Mouse (Mus musculus) gastrocnemius, postnatal 4 days (tissue): ENCODE results near the gene Sptbn4. TPM values are rescaled to one million over a fixed set of nuclear protein-coding genes. Genes with fewer than 3 reads are reported as not detected.

Experiments
- DNase-seq, 2 experiments: peaks; one replicate each; pipeline ENCODE4 v3.0.0; 2021 to 2022; ENCODE audit warnings: low spot score in 2 of 2, mixed read lengths in 2 of 2
- total RNA-seq, 2 experiments: library from RNA; stranded (reverse); gene quantifications; 2 replicates each; pipeline ENCODE4 v1.2.3; 2021

Gene Sptbn4
- total RNA-seq, 2 experiments from 2014 or later, result 0.21 to 0.34 TPM

DNA sequence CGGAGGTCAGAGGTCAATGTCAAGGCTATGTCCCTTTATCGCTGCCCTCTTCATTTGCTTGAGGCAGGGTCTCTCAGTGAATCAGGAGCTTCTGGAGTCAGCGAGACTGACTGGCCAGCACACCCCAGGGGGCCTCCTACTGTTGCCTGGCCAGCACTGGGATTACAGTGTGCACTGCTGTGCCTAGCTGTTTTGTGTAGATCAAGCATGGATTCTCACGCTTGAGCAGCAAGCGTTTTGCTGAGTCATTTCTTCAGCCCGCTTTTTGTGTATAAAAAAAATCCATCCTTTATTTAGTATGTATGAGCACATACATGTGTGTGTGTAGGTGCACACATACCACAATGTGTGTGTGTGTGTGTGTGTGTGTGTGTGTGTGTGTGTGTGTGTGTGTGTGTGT lies 58.3 kb downstream of the Sptbn4 start:
- DNase-seq, result no peak

GRCm38 (mm10) chr7:27384731-27385130 lies 62.8 kb downstream of the Sptbn4 start:
- DNase-seq, result peak in 1 of 2 experiments; percentile 64

DNA sequence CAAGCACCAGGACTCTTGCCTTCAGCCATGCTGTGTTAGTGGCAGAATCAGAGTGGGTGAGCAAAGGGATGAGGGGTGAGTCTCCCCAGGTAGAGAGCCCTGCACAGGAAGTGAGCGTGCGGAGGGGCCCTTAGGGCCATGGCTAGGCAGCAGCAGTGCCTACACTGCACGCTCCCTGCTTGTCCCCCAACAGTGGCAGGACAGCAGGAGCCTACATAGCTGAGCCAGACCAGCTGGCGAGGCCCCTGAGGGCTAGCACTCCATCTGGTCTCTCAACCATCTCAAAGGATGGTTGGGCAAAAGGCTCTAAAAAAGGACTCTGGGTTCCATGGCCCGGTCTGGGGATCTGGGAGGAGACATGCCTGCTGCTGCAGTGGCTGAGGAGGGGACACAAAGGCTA lies 63.4 kb downstream of the Sptbn4 start:
- DNase-seq, result no peak

DNA sequence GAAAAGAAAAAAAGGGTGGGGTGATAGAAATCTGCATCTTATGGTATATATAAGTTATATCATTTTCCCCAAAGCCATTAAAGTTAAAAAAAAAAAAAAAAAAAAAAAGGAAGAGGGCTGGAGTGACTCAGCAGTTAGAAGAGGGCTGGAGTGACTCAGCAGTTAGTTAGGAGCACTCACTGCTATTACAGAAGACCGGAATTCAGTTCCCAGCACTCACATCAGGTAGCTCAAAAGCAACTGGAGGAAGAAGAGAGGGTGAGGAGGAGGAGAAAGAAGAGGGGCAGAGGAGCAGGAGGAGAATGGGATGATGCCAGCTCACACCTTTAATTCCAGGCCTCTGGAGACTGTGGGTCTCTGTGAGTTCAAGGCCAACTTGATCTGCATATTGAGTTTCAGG lies 64.3 kb downstream of the Sptbn4 start:
- no peak for DNase-seq

DNA sequence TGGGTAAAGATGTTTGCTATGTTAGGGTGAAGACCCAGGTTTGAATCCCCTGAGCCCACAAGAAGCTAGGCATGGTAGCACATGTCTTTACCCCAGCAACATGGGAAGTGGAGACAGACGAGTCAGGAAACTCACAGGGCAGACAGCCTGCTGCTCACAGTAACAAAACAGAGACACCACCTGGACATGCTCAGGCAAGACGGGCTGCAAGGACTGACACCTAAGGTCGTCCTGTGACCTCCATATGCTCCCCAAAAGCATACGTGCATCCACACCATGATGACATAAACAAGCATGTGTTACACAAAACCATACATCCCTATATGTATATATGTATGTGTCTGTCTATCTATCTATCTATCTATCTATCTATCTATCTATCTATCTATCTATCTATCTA lies 65.9 kb downstream of the Sptbn4 start:
- DNase-seq, result no peak

DNA sequence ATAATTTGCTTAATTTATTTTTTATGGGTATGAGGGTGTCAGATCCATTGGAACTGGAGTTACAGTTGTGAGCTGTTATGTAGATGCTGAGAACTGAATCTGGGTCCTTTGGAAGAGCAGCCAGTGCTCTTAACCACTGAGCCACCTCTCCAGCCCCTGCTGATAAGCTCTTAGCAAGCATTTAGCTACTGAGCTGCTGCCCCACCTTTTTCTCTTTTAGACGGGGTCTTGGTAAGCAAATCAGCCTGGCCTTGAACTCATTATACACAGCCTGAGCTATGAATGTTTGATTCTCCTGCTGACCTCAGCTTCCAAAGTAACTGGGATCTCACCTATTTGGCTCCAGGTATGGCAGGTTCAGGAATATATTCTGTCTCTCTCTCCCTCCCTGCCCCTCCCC lies 66.5 kb downstream of the Sptbn4 start:
- no peak for DNase-seq

- DNase-seq, result no peak
Measured at GRCm38 (mm10) chr7:27379836-27380235, 67.7 kb downstream of the Sptbn4 start.

DNA sequence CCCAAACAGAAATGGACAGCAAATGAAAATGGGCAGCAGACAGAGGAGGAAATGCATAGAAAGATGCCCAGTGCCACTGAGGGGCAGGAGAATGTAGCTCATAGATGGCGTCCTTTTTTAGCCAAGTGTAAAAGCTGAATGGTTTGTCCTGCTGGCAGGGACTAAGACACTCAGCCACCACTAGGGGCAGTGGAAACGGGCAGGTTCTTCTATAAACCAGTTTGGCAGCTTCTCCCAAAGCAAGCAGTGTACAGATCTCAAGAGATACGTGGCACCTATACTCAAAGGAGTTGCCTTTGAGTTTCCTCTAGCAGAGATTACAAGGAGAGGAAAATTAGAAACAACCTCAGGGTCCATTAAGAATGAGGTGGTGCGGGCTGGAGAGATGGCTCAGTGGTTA lies 69.1 kb downstream of the Sptbn4 start:
- DNase-seq, result no peak

DNA sequence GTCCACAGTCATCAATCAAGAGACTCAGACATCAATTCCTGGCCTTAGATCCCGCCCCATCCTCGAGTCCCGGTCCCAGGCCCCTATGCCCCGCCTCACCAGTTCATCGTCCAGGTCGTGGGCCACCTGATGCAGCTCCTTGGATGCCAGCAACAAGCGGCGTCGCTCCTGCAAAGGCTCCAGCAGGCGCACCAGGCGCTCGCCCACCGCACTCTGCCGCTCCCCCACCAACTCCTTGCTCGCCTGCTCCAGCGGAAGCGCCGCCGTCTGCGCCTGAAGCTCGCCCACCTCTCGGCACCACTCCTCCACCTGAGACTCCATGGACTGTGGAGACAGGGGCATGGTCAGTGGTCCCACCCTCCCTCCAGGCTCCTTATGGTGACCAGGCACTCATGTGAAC lies 72.2 kb downstream of the Sptbn4 start:
- no peak for DNase-seq

DNA sequence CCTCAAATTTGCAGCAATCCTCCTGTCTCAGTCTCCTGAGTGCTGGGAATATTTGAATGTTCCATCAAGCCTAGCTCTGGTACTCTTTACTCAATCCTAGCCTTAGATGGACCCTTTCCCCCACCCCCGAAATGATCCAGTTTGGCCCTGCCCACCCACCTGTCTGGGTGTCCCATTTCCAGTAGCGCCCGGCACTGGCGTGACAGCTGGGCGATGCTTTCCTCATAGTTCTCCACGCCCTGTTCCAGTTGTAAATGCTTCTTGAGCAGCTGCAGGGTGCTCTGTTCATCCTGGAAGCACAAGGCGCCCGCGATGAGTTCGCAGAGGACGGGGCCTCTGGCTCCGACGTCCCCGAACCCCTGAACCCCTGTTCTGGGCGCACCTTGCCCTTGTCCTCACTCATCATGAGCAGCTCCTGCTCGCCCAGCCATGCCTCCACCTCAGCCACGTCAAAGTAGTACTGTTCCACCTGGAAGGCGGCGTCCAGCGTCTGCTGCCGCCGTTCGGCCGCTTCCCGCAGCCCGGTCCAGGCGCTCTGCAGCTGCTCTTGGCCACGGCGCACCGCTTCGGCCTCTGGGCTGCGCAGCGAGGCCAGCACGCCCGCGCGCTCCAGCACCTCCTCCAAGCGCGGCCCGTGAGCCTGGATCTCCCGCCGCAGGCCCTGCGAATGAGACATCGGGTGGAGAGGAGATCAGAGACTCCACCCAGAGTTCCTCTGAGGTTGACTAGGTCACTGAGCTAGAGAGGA lies 75.6 kb downstream of the Sptbn4 start:
- DNase-seq, result peak in 1 of 2 experiments; percentile 42

GRCm38 (mm10) chr7:27369111-27369510 lies 78.4 kb downstream of the Sptbn4 start:
- no peak for DNase-seq

DNA sequence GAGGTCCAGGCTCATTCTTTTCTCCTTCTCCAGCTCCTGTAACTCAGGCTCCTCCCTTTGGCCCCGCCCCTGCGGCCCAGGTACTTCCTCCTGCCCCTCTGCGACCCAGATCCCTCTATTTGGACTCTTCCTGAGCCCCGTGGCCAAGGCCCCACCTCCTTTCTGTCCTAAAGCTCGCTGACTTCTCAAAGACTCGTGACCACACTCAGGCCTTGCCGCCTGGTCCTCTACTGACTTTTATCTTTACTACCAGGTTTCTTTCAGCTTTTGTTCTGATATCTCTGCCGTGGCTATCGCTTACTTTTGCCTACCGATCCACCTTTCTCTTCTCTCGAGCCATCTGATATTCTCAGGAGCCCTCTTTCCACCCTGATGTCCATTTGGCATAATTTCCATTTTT lies 79.5 kb downstream of the Sptbn4 start:
- DNase-seq, result no peak

- peak in 1 of 2 experiments; percentile 17 for DNase-seq
Measured at GRCm38 (mm10) chr7:27366082-27366844, 81.2 kb downstream of the Sptbn4 start.

DNA sequence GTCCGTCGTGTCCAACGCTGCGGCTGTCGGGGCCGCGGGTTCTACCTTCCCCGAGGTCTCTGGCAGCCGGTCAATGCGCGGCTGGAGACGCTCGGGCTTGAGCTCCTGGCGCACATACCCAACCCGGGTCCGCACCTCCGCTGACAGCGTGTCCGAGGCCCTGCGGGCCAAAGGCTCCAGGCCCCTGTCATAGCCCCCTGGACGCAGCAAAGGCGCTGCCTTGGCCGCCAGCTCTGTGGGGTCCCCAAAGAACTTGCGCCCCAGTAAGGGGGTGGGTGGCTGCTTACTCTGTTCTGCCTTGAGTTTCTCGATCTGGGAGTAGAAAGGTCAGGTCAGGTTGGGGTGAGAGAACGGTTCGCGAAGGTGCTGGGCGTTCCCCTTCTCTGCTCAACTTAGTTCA lies 83.1 kb downstream of the Sptbn4 start:
- no peak for DNase-seq

DNA sequence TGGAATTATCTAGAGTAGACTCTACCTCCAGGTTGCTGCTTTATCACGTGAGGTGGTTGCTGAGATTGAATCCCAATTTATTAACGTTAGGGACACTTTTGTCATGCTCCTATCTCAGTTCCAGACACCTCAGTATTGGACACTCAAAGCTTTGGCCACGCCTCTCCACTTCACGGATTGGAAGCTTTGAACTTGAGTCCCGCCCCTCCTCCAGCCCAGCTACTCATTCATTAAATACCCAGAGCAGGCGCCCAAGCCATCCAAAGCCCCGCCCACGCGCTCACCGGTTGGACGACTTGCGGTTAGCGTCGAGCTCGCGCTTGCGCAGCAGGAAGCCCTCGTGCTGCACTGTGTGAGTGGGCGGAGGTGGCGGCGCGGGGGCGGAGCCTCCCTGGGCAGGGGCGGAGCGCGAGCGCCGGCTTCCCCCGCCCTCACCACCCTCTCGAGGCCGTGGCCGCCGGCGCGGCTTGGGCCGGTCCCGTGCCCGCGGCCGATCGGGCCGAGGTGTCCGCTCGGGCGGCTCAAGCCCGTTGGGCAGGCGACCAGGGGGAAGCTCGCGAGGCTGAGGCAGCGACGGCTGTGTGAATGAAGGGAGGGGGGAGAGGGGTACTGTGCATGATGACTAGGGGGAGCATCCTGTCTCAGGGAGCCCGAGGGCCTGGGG lies 86.1 kb downstream of the Sptbn4 start:
- peak; percentile 94 to 98 for DNase-seq

GRCm38 (mm10) chr7:27360749-27361148 lies 86.7 kb downstream of the Sptbn4 start:
- no peak for DNase-seq

DNA sequence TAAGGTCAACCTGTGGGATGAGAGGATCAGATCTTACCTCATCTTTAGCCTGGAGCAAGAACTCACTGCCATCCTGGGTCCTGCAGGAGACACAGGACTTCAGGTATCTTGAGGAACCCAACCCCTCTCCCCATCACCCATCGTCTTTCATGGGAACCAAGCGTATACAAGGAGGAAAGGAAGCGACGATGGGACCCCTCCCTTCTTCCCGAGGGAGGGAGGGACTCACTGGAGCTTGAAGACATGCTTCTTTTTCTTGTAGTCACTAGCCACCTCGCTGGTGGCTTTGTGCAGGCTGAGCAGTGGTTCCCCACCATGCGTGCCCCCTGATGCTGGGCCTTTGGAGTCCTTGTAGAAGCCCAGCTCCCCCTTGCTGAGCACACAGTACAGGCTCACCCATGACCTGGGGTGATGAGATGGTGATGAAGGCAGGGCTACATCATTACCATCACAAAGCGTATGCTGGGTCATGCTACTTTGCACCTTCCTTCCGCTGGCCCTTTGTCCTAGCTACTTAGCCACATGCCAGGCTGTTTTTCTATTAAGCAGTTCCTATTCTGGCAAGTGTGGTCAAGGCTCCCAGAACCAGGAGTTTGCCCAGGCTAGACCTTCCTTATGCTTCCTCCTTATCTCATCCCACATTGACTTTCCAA lies 87.7 kb downstream of the Sptbn4 start:
- DNase-seq, result no peak

- no peak for DNase-seq
Measured at GRCm38 (mm10) chr7:27359162-27359561, 88.3 kb downstream of the Sptbn4 start.

DNA sequence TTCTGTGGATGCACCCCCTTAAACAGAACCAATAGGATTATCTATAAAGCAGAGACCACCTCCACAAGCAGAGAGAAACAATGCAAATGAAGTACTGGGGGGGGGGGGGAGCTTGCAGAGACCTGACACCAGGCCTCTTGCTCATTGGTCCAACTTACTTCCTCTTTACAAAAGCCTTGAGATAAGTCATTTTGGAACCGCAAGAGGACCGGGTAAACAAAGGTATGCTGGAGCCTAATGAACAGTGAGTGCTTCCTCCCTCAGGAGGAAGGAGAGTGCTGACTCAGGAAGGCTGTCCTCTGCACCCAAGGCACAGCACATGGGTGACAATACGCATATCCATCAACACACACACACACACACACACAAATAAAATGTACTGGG lies 89.9 kb downstream of the Sptbn4 start:
- no peak for DNase-seq

- no peak for DNase-seq
Measured at GRCm38 (mm10) chr7:27356861-27357594, 90.5 kb downstream of the Sptbn4 start, which contains the start of gene Gm20479. Gm20479 (minus strand) TSS chr7:27357419.

GRCm38 (mm10) chr7:27356248-27356647 lies 91.2 kb downstream of the Sptbn4 start:
- peak in 1 of 2 experiments; percentile 15 for DNase-seq
